Mouse (Mus musculus) ES-Bruce4 (cell line): ENCODE measurements around the gene Git1.

ENCODE experiments used
- CTCF ChIP-seq: IDR thresholded peaks from one replicate; pipeline ENCODE4 v1.8.1; 2011; ENCODE audit warnings: low read depth, low read length
- EP300 ChIP-seq: IDR thresholded peaks from 2 replicates; pipeline ENCODE4 v1.6.1; 2011; ENCODE audit warnings: low read depth, low read length; ENCODE audit not compliant: insufficient read depth

GRCm38 (mm10) chr11:77463101-77463445 is 30.3 kb upstream of the Git1 start:
- no peak for TF ChIP-seq CTCF
- no peak for TF ChIP-seq EP300
